Mouse (Mus musculus): ENCODE measurements around the gene Pde4dip.

Gene Pde4dip

GRCm38 (mm10) chr3:97649469-97649868, 239.0 kb downstream of the Pde4dip start:
- DNase-seq (ENCODE audit: low spot score in 2 of 2), result no peak

GRCm38 (mm10) chr3:97649022-97649421, 239.5 kb downstream of the Pde4dip start:
- DNase-seq (ENCODE audit: low spot score in 2 of 2), result no peak

- no peak for DNase-seq (ENCODE audit: low spot score in 2 of 2)
Measured at GRCm38 (mm10) chr3:97648518-97648917, 240.0 kb downstream of the Pde4dip start.

- no peak for DNase-seq (ENCODE audit: low spot score in 2 of 2)
Measured at GRCm38 (mm10) chr3:97642001-97642400, 246.5 kb downstream of the Pde4dip start.

- no peak for DNase-seq (ENCODE audit: low spot score in 2 of 2)
Measured at GRCm38 (mm10) chr3:97641396-97641795, 247.1 kb downstream of the Pde4dip start.

Data from frontal cortex, postnatal 10 days (tissue).